Mouse (Mus musculus): ENCODE measurements around the gene Gm49318.

Gene Gm49318

DNA sequence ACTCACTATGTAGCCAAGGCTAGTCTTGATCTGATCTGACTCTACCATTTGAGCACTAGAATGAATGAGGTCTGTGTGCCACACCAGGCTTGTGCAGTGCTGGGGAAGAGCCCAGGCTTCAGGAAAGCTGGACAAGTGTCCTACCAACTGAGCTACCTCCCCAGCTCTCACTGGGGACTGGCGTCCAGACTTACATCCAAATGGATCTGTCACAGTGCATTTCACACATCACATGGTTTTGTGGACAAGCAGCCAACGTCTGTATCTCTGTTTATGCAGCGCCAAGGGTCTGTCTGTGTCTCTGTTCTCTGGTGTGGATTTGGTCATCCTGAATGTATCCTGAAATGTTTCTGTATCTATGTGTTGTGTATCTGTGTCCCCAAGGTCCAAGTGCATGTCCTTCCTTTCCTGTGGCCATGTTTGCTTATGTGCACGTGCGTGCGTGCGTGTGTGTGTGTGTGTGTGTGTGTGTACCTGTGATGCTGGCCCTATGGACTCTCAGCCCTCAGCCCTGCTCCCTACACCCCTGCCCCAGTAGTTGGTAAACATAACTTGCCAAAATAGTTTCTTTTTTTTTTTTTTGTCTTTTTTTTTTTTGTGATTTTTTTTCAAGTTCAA lies 53.7 kb downstream of the Gm49318 start:
- DNase-seq = no peak

DNA sequence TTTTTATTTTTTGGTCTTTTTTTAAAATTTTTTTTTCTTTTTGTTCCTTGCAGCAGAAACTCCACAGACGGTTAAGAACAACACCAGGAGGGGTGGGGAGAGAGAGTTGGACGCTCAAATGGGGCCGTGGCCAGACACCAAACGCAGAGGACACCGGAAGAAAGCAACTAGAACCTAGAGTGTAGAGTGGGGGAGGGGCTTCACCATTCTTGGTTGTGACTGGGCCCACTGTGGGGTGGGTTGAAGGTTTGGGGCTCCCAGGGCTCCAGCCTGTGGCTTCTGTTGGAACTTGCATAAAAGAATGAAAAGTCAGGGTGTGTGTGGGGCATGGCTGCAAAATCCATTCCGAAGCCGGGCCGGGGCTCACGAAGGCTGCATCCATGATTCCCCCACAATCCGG lies 54.8 kb downstream of the Gm49318 start:
- DNase-seq = no peak

DNA sequence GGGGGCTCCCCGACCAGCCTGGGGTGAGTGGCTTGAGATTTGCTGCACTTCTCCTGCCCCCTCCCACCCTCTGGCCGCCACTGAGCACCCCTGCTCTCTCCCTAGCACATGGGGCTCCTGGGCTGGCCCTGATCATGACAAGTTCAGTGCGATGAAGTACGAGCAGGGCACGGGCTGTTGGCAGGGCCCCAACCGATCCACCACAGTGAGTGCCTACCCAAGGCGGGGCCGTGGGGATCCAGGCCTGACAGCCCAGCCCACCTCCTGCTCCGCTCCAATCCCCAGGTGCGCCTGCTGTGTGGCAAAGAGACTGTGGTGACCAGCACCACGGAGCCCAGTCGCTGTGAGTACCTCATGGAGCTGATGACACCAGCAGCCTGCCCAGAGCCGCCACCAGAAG lies 58.3 kb downstream of the Gm49318 start:
- no peak for DNase-seq

DNA sequence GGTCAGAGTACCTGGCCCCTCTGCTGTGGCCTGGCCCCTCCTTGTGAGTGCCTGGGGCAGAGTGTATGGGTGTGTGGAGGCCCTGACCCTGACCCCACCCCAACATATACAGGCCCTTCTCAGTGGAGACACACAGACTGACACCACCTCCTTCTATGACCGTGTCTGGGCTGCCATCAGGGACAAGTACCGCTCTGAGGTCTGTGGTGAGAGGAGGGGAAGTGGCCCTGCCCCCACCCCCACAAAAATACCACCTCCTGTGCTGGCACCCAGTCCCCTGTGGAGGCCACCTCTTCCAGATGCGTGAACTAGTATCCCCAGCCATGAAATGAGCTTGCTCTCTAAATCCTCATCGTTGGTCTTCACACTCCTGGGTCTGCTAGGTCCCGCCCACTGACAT lies 60.0 kb downstream of the Gm49318 start:
- no peak for DNase-seq

DNA sequence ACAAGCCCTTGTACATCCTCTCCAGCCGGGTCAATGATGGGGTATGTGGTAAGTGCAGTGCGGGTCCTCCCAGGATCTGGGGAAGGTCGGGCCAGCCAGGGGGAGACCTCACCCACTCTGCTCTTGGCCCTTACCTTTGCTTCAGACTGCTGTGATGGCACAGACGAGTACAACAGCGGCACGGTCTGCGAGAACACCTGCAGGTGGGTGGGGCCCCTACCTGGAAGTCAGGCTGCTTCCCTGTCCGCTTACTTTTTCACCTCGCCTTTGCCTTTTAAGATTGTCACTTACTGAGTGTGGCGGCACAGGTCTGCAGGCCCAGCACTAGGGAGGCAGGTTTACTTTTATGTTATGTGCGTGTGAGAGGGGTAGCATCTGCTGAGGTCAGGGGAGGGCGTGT lies 66.5 kb downstream of the Gm49318 start:
- DNase-seq = no peak

DNA sequence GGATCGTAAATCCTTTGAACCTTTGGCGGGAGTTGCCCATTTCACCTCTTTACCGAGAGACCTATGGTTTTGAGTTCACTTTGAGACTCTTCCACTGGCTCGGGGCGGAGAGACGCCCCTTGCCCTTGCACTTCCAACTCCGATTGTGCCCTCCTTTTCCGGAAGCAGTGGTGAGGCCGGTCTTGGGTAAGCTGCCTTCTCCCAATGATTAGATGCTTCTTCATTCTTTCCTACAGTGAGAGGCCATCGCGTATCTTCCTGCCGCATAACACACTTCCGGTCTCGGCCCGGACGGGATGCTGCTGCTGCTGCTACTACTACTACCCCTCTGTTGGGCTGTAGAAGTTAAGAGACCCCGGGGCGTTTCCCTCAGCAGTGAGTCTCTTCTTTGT lies 67.9 kb downstream of the Gm49318 start:
- DNase-seq = no peak

DNA sequence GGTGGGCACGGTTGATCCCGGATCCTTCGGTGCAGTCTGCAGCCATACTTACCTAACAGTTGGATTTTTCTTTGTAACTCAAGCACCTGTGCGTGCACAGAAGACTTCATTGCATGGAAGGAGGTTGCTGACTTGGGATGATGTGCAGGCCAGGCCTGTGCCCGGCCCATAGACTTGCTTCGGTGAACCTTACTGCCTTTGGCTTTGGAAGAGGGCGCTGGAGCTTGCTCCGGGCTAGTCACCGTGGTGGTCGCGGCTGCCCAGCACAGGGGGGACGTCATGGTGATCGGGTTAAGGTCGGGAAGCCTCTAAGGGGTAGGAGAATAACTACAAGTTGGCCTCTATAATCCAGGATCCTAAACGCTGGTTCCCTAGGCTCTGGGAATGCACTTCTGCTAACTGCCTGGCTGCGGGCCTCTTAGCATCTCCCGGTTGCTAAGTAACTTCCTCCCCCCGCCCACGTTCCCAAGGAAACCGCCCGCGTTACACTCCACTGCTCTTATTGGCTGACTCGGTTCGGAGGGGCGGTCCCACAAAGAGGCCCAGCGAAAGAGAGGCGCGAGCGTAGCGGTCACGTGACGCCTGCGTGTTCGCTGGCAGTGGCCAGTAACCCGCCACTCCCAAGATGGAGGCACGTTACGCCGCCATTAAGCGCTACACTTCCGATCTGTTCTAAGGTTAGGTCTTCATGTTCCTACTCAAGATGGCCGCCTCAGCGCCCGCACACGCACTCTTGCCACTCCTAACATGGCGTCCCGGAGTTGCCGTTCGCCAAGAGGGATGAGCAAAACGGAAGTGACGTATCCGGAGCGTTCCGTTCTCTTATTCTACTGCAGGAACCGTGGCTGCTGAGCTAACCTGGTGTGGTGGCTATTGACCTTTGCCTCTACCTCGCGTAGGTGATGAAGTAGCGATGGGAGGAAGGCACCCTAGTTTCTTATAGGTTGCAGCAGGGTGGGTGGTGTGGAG lies 68.6 kb downstream of the Gm49318 start, which contains the start of the genes Ccdc151 and Prkcsh:
TSS of gene Ccdc151 (minus strand) at position 441 of the 969 bp plus-strand sequence.
TSS of gene Prkcsh (plus strand) at position 613 of the 969 bp plus-strand sequence.
- peak; percentile 100 for DNase-seq

DNA sequence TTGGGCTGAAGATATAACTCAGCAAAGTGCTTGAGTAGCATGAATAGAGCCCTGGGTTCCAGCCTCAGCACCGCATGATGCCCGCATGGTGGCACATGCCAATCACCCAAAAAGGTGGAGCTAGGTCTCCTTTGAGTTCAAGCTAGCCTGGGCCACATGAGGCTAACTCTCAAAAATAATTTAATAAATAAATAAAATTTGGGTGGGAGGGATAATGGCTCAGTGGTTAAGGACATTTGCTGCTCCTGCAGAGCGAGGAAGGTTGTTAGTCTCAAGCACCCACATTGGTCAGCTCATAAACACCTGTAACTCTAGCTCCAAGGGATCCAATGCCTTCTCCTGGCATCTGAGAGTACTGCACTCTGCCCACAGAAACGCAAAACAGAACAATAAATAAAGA lies 69.4 kb downstream of the Gm49318 start:
- no peak for DNase-seq

DNA sequence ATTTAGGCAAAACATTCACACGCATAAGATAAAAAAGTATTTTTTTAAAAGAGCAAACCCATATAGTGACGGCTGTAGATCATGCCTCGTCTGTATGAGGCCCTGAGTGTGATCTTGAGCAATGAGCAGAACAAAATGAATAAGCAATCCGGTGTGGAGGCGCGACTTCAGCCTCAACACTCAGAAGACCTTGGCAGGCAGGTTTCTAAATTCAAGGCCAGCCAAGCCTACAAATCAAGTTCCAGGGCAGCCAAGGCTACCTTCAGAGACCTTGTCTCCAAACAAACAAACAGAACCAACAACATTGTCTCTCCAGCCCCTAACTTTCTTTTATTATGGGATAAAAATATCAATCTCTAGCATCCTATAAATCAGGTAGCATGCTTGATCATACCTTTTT lies 70.8 kb downstream of the Gm49318 start:
- no peak for DNase-seq

DNA sequence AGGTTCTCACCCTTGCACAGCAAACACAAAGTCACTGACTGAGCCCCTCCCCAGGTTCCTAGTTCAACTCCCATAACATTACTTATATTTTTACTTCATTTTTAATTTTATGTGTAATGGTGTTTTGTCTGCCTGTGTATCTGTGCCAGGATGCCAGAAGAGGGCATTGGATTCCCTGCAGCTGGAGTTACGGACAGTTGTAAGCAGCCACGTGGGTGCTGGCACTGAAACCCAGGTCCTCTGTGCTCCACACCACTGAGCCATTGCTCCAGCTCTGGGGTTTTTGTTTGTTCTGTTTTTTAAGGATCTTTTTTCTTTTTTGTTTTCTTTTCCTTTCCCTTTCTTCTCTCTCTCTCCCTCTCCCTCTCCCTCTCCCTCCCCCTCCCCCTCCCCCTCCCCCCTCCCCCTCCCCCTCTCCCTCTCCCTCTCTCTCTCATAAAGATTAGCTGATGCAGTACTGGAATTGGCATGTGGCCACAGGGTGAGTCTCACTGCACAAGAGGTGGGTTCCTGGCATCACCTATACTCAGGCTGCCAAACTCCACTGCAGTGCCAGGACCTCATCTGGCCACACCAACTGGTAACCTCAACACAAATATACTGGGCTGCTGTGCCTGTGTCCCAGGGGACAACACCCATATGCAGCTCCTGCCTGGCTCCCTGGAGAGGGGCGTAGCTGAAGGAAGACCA lies 74.7 kb downstream of the Gm49318 start:
- DNase-seq = no peak

DNA sequence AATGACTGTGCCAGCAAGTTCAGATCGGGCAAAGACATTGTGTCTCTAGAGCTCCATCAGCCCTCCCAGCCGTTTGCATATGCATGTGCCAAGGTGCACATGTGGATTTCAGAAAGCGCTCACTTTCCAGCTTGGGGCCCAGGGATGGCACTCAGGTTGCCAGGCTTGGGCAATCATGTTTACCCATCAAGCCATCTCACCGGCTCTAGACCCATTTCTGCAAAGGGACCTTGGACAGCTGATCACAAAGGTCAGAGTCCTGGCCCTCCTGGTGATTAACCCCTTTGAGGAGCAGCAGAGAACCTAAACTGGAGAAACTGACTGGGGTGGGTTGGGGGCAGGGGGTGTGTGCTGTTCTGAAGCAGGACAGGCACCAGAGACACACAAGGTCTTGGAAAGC lies 78.8 kb downstream of the Gm49318 start:
- peak in 1 of 2 experiments; percentile 36 for DNase-seq

DNA sequence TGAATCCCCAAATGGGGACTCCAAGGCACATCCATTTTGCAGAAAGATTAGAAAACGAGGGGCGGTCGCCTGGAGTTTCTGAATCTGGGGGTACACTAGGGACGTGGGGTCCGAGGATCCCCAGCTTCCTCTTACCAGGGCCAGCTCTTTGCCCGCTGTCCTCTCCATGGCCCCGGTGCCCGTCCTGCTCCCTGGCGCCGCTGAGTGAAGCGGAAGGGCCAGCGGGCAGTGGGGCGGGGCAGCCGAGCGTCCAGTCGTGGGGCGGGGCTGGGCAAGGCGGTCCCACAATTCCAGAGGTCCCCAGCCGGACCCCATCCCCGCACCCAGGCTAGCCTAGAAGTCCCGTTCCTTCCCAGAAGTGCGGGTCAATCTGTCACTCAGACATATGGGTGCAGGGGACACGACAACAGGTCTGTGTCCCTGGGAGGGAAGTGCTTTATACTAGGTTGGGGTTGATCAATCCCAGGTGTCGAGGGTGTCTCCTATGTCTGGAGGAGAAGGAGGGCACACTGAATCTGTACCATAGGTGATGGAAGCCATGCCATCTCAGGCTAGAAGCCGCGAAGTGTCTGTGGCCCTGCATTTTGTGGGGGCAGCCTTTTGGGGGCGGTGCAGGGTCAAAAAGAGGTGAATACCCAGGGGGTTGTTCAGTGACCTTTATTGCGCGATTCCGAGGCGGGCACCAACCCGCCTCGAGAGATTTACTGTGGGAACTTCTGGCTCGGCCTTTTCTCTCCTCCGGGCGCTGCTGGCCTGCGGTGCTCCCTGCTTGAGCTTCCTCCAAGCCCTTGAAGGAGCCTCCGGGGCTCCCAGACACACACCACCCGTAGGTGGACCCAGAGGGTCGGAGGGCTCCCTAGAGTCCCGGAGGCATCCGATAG lies 81.6 kb downstream of the Gm49318 start, which contains the start of gene Rgl3:
TSS of gene Rgl3 (minus strand) at position 217 of the 881 bp plus-strand sequence.
- peak; percentile 77 to 83 for DNase-seq

DNA sequence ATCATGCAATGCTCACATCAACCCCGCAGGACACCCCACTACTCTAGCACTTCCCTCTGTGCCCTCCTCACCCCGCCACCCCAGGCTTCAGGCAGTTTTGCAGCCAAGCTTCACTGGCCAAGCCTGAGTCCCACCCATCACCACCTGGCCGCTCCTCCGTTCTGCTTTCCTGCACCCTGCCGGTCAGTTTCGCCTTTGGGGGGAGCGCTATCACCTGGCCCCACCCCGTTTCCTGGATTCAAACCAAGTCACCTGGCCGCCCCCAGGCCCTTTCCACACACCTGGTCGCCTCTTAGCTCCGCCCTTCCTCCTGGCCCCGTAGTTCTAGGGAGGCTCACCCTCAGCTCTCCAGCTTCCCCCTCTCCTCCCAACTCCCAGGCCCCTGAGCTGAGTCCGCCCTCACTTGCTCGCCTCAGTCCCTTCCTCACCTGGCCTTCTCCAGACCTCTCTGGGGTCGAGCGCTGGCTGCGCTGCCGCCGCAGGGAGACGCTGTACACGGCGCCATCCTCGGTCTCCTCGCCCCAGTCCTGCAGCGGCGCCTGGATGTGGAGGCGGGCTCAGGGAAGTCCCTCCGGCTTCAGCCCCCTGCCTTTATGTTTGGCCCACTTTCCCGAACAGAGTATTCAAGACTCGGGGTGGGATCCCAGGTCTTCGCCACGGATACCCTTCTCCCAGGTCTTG lies 82.5 kb downstream of the Gm49318 start:
- DNase-seq = peak; percentile 77 to 86

DNA sequence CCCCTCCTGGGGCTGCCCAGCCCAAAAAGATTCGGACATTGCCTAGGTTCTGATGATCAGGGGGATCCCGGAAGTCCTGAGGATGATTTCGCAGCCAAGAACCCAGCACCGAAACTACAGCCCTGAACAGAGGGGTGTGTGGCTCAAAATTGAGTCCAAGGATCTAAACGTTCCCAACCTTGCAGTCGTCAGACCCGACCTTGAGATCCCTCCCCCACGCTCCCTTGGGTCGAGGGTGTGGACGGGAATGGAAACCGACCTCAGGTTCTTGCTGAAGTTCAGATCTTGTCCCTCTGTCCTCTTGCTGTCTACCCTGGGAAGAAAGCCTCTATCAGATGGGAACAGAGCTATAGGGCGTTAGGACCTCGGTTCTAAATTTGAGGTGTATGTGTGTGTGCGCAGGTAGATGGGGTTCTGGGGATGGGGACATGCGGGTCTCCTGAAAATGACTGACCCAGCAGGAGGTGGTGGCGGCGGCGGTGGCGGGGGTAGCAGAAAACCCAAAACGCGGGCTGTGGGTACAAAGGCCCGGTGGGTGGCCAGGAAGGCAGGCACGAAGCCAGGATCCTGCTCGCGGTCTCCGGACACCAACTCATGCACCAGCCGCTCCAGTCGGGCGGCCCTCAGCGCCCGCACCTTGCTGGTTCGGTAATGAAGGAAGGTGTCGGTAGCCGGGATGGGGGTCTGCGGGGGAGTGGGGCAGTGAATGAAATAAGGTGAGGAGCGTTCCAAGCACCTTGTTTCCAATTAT lies 83.3 kb downstream of the Gm49318 start:
- DNase-seq = peak in 1 of 2 experiments; percentile 18

All from kidney, adult 8-10 months (tissue).